Comparison of ENCODE assay signal across 10 mouse cellular contexts in the genomic region with DNA sequence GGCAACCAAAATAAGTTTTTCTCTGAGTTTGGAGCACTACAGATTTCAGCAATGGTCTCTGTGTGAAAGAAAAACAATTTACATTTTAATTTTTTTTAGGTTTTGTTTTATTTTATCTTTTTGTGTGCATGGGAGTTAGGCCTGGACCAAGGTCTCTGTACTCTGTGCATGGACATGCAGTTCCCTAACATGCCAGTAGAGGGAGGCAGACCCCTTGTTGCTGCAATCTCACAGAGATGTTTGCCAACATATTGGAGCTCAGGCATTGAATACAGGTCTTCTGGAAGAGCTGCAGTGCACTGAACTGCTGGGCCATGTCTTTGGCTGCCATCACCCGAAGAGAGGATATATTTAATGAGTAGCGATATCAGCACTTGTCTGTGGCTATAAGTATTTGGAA. TPM values are rescaled to one million over a fixed set of nuclear protein-coding genes. Genes with fewer than 3 reads are reported as not detected.
A peak's percentile ranks its signal among the peaks of the same experiment; 100 is the strongest.
DNase-seq lines count a peak whose midpoint lies in the region; ATAC-seq and TF ChIP-seq lines count a peak whose summit lies in the region.
"Not testable (repeated sequence)": the region's sequence is repeated elsewhere in the genome, so short reads cannot be mapped to it uniquely, and the experiment has no call there.
"Had no signal": no experiment of that assay in that cellular context is flagged by ENCODE, and none has a peak within 500 bp of the region (broad histone marks: within the 10 kb centered on the region; RNA-seq: fewer than 3 reads in every experiment).

No protein-coding gene starts in this region.

- H3K27ac ChIP-seq in ES-Bruce4 (ENCODE audit: insufficient read depth, low read length); forebrain, embryonic 13.5 days; liver, embryonic 14.5 days; neural tube, embryonic 11.5 days (ENCODE audit: low read depth, low read length): not testable (repeated sequence)

- TF ChIP-seq CTCF in ES-Bruce4 (IDR thresholded peaks at IDR 0.05; ENCODE audit: low read depth, low read length), result peak; percentile 49
- peak; percentile 76 for TF ChIP-seq CTCF in liver, embryonic 14.5 days (IDR thresholded peaks at IDR 0.05; ENCODE audit: low read depth)

- WGBS in forebrain, embryonic 13.5 days, result 63% methylated on average over 2 of the region's 2 CpGs
- 0% methylated on average over 1 of the region's 2 CpGs for WGBS in liver, embryonic 14.5 days (ENCODE audit: insufficient replicate concordance)
- WGBS in neural tube, embryonic 11.5 days, result 30% methylated on average over 1 of the region's 2 CpGs

- not testable (repeated sequence) for H3K9me3 ChIP-seq in ES-Bruce4 (replicated peaks; ENCODE audit: control insufficient read depth, insufficient read depth, low read length, poor library complexity, severe bottlenecking); forebrain, embryonic 13.5 days (replicated peaks); liver, embryonic 14.5 days (ENCODE audit: control insufficient read depth, low read length); neural tube, embryonic 11.5 days (ENCODE audit: control insufficient read depth, low read length)

- TF ChIP-seq EP300 in ES-Bruce4 (IDR thresholded peaks at IDR 0.05; ENCODE audit: insufficient read depth, low read depth, low read length); liver, embryonic 14.5 days (IDR thresholded peaks at IDR 0.05; ENCODE audit: low read depth): not testable (repeated sequence)

- H3K36me3 ChIP-seq in ES-Bruce4 (ENCODE audit: control insufficient read depth, insufficient read depth, low read length, poor library complexity, severe bottlenecking); forebrain, embryonic 13.5 days (ENCODE audit: poor library complexity, severe bottlenecking); liver, embryonic 14.5 days (replicated peaks; ENCODE audit: control insufficient read depth, insufficient read depth, low read depth); neural tube, embryonic 11.5 days (ENCODE audit: control insufficient read depth, insufficient read depth, low read length): not testable (repeated sequence)

- not testable (repeated sequence) for H3K4me3 ChIP-seq in ES-Bruce4 (ENCODE audit: low read depth, low read length); forebrain, embryonic 13.5 days; liver, embryonic 14.5 days (ENCODE audit: insufficient read depth in 1 of 2, low read depth in 2 of 2, low read length in 2 of 2); neural tube, embryonic 11.5 days (ENCODE audit: low read depth, low read length)

- intact Hi-C loops in heart, postnatal 36 days (cut with DNase I), result loop anchor here (5.0 kb wide), 2 partner anchors 183 to 228 kb away; a partner anchor contains a TSS

- not testable (repeated sequence) for TF ChIP-seq POLR2A in ES-Bruce4 (IDR thresholded peaks at IDR 0.05; ENCODE audit: insufficient read depth, low read length)

- not testable (repeated sequence) for H3K9ac ChIP-seq in ES-Bruce4 (ENCODE audit: low read depth, poor library complexity, severe bottlenecking); forebrain, embryonic 13.5 days; liver, embryonic 14.5 days (replicated peaks); neural tube, embryonic 11.5 days (ENCODE audit: low read length)

- not testable (repeated sequence) for H3K4me2 ChIP-seq in forebrain, embryonic 13.5 days; liver, embryonic 14.5 days (ENCODE audit: low read depth); neural tube, embryonic 11.5 days (ENCODE audit: low read depth)

- not testable (repeated sequence) for H3K4me1 ChIP-seq in ES-Bruce4 (ENCODE audit: control insufficient read depth, insufficient read depth, low read length); forebrain, embryonic 13.5 days; liver, embryonic 14.5 days (replicated peaks; ENCODE audit: control insufficient read depth in 2 of 2, insufficient read depth in 2 of 2, low read length in 1 of 2); neural tube, embryonic 11.5 days (ENCODE audit: control insufficient read depth, insufficient read depth, low read length)

- peak; percentile 84 for ATAC-seq in forebrain, embryonic 13.5 days
- ATAC-seq in liver, embryonic 14.5 days (ENCODE audit: insufficient read depth); neural tube, embryonic 11.5 days (ENCODE audit: insufficient read depth, low FRiP score, low TSS enrichment): not testable (repeated sequence)

- not testable (repeated sequence) for H3K27me3 ChIP-seq in ES-Bruce4 (ENCODE audit: control insufficient read depth, insufficient read depth, low read length, poor library complexity, severe bottlenecking); forebrain, embryonic 13.5 days; liver, embryonic 14.5 days (ENCODE audit: control insufficient read depth, insufficient read depth, low read length); neural tube, embryonic 11.5 days (ENCODE audit: control insufficient read depth, insufficient read depth, low read length)

- peak; percentile 33 for DNase-seq in cerebellum, adult 11-12 months
- DNase-seq in heart, postnatal 36 days, result peak; percentile 31 to 72
- DNase-seq in kidney, postnatal 14 days, result peak; percentile 62
- not testable (repeated sequence) for DNase-seq in liver, embryonic 14.5 days (ENCODE audit: low read depth in 3 of 3, low spot score in 3 of 3)
- peak; percentile 35 for DNase-seq in neural tube, embryonic 11.5 days (ENCODE audit: low spot score)
- DNase-seq in testis, postnatal 10 days (ENCODE audit: low spot score), result peak; percentile 78

RNA-seq across cellular contexts. Expression of a gene that starts 29.1 kb away (rescaled TPM):
- polyA plus RNA-seq in ES-Bruce4 (2011; ENCODE audit: insufficient read depth, insufficient read length, low read depth, missing spikeins), result 6.4 TPM in 2 replicates
- not detected in 2 replicates for polyA plus RNA-seq in forebrain, embryonic 13.5 days (2015; fragmentation: Nextera tagmentation; extraction: Ambion mirVana)
- under 1 TPM in 1 of 2 experiments, not detected in 1; 0.31 TPM for total RNA-seq in heart, postnatal 36 days (2021)
- 0.12 and 0.18 TPM in 2 replicates for polyA plus RNA-seq in liver, embryonic 14.5 days (2012; rRNA removed)
- polyA plus RNA-seq in liver, embryonic 14.5 days (2014; fragmentation: Nextera tagmentation; extraction: Ambion mirVana), result not detected in 2 replicates
- polyA plus RNA-seq in neural tube, embryonic 11.5 days (2014; fragmentation: Nextera tagmentation; extraction: Ambion mirVana), result not detected in 2 replicates

RNA-seq across cellular contexts. Expression of a gene that starts 58.0 kb away (rescaled TPM):
- not detected in 2 replicates for polyA plus RNA-seq in ES-Bruce4 (2011; ENCODE audit: insufficient read depth, insufficient read length, low read depth, missing spikeins)
- polyA plus RNA-seq in forebrain, embryonic 13.5 days (2015; fragmentation: Nextera tagmentation; extraction: Ambion mirVana), result not detected in 2 replicates
- not detected for total RNA-seq in heart, postnatal 36 days (2021)
- not detected in 2 replicates for polyA plus RNA-seq in liver, embryonic 14.5 days (2012; rRNA removed)
- not detected in 2 replicates for polyA plus RNA-seq in liver, embryonic 14.5 days (2014; fragmentation: Nextera tagmentation; extraction: Ambion mirVana)
- 0.22 TPM in 1 of 2 replicates, not detected in the other for polyA plus RNA-seq in neural tube, embryonic 11.5 days (2014; fragmentation: Nextera tagmentation; extraction: Ambion mirVana)
- total RNA-seq: adrenal gland, postnatal 4 days had no signal
- polyA plus RNA-seq: stomach, embryonic 15.5 days had no signal
